Mouse (Mus musculus): ENCODE data around the gene 5031439G07Rik. TPM values are rescaled to one million over a fixed set of nuclear protein-coding genes. Genes with fewer than 3 reads are reported as not detected.

Gene 5031439G07Rik
- polyA plus RNA-seq, 1 experiment from 2014 or later, result 4.0 TPM

- no peak overlapping the region for H3K9ac ChIP-seq (replicated peaks)
- peaks cover 5% of the 10 kb centered on the region; the same call in 1 of the 2 replicates for H3K4me1 ChIP-seq (ENCODE audit: insufficient read depth)
- WGBS (ENCODE audit: insufficient replicate concordance), result 32% methylated on average over 19 of the region's 19 CpGs
- TF ChIP-seq CTCF (IDR thresholded peaks at IDR 0.05; ENCODE audit: low read depth) (no peak), EP300 (IDR thresholded peaks at IDR 0.05; ENCODE audit: low read depth) (no peak)
- H3K4me2 ChIP-seq (ENCODE audit: low read depth, low read length), result peak overlapping the region; percentile 44
- no peak overlapping the region for H3K4me3 ChIP-seq (ENCODE audit: low read depth, low read length)
- H3K27me3 ChIP-seq (ENCODE audit: insufficient read depth, low read length), result peaks cover 10% of the 10 kb centered on the region
- no peaks in the 10 kb centered on the region for H3K9me3 ChIP-seq (ENCODE audit: low read length)
- H3K36me3 ChIP-seq (replicated peaks; ENCODE audit: insufficient read depth, low read length), result no peaks in the 10 kb centered on the region
- no peak for DNase-seq
- no peak overlapping the region for H3K27ac ChIP-seq (ENCODE audit: low read depth)
- no peak for ATAC-seq
Measured at GRCm38 (mm10) chr15:85011895-85012661, 23.7 kb upstream of the 5031439G07Rik start.

GRCm38 (mm10) chr15:85009666-85010065 lies 21.3 kb upstream of the 5031439G07Rik start:
- Histone ChIP-seq H3K9ac (replicated peaks) (no peak overlapping the region), H3K4me3 (ENCODE audit: low read depth, low read length) (no peak overlapping the region), H3K4me2 (ENCODE audit: low read depth, low read length) (no peak overlapping the region), H3K9me3 (ENCODE audit: low read length) (no peaks in the 10 kb centered on the region), H3K27me3 (ENCODE audit: insufficient read depth, low read length) (no peaks in the 10 kb centered on the region), H3K36me3 (replicated peaks; ENCODE audit: insufficient read depth, low read length) (no peaks in the 10 kb centered on the region), H3K27ac (ENCODE audit: low read depth) (no peak overlapping the region), H3K4me1 (ENCODE audit: insufficient read depth) (peaks cover 5% of the 10 kb centered on the region; the same call in 1 of the 2 replicates)
- TF ChIP-seq EP300 (IDR thresholded peaks at IDR 0.05; ENCODE audit: low read depth), result no peak
- TF ChIP-seq CTCF (IDR thresholded peaks at IDR 0.05; ENCODE audit: low read depth), result no peak
- WGBS (ENCODE audit: insufficient replicate concordance), result 71% methylated on average over 8 of the region's 8 CpGs
- ATAC-seq, result no peak
- no peak for DNase-seq

GRCm38 (mm10) chr15:85000984-85001982 lies 12.9 kb upstream of the 5031439G07Rik start:
- DNase-seq (peak; percentile 84), ATAC-seq (peak; percentile 51)
- 17% methylated on average over 29 of the region's 29 CpGs for WGBS (ENCODE audit: insufficient replicate concordance)
- Histone ChIP-seq H3K36me3 (replicated peaks; ENCODE audit: insufficient read depth, low read length) (no peaks in the 10 kb centered on the region), H3K4me1 (ENCODE audit: insufficient read depth) (no peaks in the 10 kb centered on the region), H3K9me3 (ENCODE audit: low read length) (no peaks in the 10 kb centered on the region), H3K4me3 (ENCODE audit: low read depth, low read length) (no peak overlapping the region), H3K4me2 (ENCODE audit: low read depth, low read length) (no peak overlapping the region), H3K9ac (replicated peaks) (no peak overlapping the region), H3K27ac (ENCODE audit: low read depth) (no peak overlapping the region), H3K27me3 (ENCODE audit: insufficient read depth, low read length) (no peaks in the 10 kb centered on the region)
- TF ChIP-seq CTCF (IDR thresholded peaks at IDR 0.05; ENCODE audit: low read depth) (peak; percentile 92), EP300 (IDR thresholded peaks at IDR 0.05; ENCODE audit: low read depth) (no peak)

GRCm38 (mm10) chr15:84999911-85000310 lies 11.6 kb upstream of the 5031439G07Rik start:
- 61% methylated on average over 7 of the region's 7 CpGs for WGBS (ENCODE audit: insufficient replicate concordance)
- TF ChIP-seq CTCF (IDR thresholded peaks at IDR 0.05; ENCODE audit: low read depth), result no peak
- TF ChIP-seq EP300 (IDR thresholded peaks at IDR 0.05; ENCODE audit: low read depth), result no peak
- no peak overlapping the region for H3K4me2 ChIP-seq (ENCODE audit: low read depth, low read length)

GRCm38 (mm10) chr15:84997768-84998454 lies 9.6 kb upstream of the 5031439G07Rik start:
- TF ChIP-seq EP300 (IDR thresholded peaks at IDR 0.05; ENCODE audit: low read depth) (peak; percentile 79), CTCF (IDR thresholded peaks at IDR 0.05; ENCODE audit: low read depth) (no peak)
- 66% methylated on average over 14 of the region's 14 CpGs for WGBS (ENCODE audit: insufficient replicate concordance)
- Histone ChIP-seq H3K4me3 (ENCODE audit: low read depth, low read length) (no peak overlapping the region), H3K27me3 (ENCODE audit: insufficient read depth, low read length) (no peaks in the 10 kb centered on the region), H3K4me2 (ENCODE audit: low read depth, low read length) (no peak overlapping the region), H3K36me3 (replicated peaks; ENCODE audit: insufficient read depth, low read length) (no peaks in the 10 kb centered on the region), H3K27ac (ENCODE audit: low read depth) (no peak overlapping the region), H3K4me1 (ENCODE audit: insufficient read depth) (peaks cover 6% of the 10 kb centered on the region), H3K9ac (replicated peaks) (no peak overlapping the region), H3K9me3 (ENCODE audit: low read length) (no peaks in the 10 kb centered on the region)
- ATAC-seq (peak; percentile 90), DNase-seq (peak; percentile 33)

More at GRCm38 (mm10) chr15:84999911-85000310, 11.6 kb upstream of the 5031439G07Rik start:
- Histone ChIP-seq H3K9me3 (ENCODE audit: low read length) (no peaks in the 10 kb centered on the region), H3K4me3 (ENCODE audit: low read depth, low read length) (no peak overlapping the region), H3K4me1 (ENCODE audit: insufficient read depth) (peaks cover 1% of the 10 kb centered on the region), H3K27me3 (ENCODE audit: insufficient read depth, low read length) (no peaks in the 10 kb centered on the region), H3K27ac (ENCODE audit: low read depth) (no peak overlapping the region), H3K9ac (replicated peaks) (no peak overlapping the region), H3K36me3 (replicated peaks; ENCODE audit: insufficient read depth, low read length) (no peaks in the 10 kb centered on the region)
- DNase-seq (no peak), ATAC-seq (no peak)

All from liver, postnatal 0 days (tissue).